Mouse (Mus musculus): ENCODE measurements around the gene Bicral. TPM values are rescaled to one million over a fixed set of nuclear protein-coding genes. Genes with fewer than 3 reads are reported as not detected.

Gene Bicral
- total and polyA plus RNA-seq, 2 experiments from 2014 or later, result 7.0 to 31.6 TPM

DNA sequence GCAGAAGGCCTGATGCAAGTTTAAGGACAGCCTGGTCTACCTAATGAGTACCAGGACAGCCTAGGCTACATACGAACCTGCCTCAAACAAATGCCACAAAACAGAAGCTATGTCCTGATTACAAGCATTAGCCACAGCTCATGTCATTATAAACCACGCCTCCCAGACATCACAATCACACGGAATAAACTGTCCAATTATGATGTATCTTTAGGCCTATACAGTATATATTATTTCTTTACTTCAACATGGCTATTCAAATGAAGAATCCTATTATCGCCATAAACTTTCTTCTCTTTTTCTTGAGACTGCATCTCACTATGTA lies 25.3 kb downstream of the Bicral start:
- ATAC-seq (ENCODE audit: low FRiP score) (no peak), DNase-seq (ENCODE audit: low spot score) (no peak)
- TF ChIP-seq CTCF (IDR thresholded peaks at IDR 0.05), result no peak
- H3K27me3 ChIP-seq (ENCODE audit: insufficient read depth, low read length), result no peaks in the 10 kb centered on the region
- no peak overlapping the region for H3K4me3 ChIP-seq (ENCODE audit: low read depth, low read length)
- no peaks in the 10 kb centered on the region for H3K9me3 ChIP-seq (ENCODE audit: low read length)
- H3K4me1 ChIP-seq (ENCODE audit: insufficient read depth, low read length), result no peaks in the 10 kb centered on the region
- H3K9ac ChIP-seq (replicated peaks; ENCODE audit: low read length, poor library complexity, severe bottlenecking), result no peak overlapping the region
- H3K4me2 ChIP-seq (ENCODE audit: low read depth, low read length, poor library complexity, severe bottlenecking), result no peak overlapping the region
- WGBS, result 93% methylated on average over 4 of the region's 4 CpGs
- peaks cover 12% of the 10 kb centered on the region for H3K36me3 ChIP-seq (ENCODE audit: insufficient read depth, low read length)
- H3K27ac ChIP-seq (ENCODE audit: low read depth, low read length), result no peak overlapping the region

GRCm38 (mm10) chr17:46832101-46832980 lies 25.9 kb downstream of the Bicral start:
- TF ChIP-seq CTCF (IDR thresholded peaks at IDR 0.05), result no peak
- WGBS, result 73% methylated on average over 11 of the region's 11 CpGs
- Histone ChIP-seq H3K4me1 (ENCODE audit: insufficient read depth, low read length) (no peaks in the 10 kb centered on the region), H3K27me3 (ENCODE audit: insufficient read depth, low read length) (no peaks in the 10 kb centered on the region), H3K9ac (replicated peaks; ENCODE audit: low read length, poor library complexity, severe bottlenecking) (no peak overlapping the region; the same call in 1 of the 2 replicates), H3K9me3 (ENCODE audit: low read length) (no peaks in the 10 kb centered on the region), H3K27ac (ENCODE audit: low read depth, low read length) (no peak overlapping the region), H3K4me2 (ENCODE audit: low read depth, low read length, poor library complexity, severe bottlenecking) (no peak overlapping the region), H3K36me3 (ENCODE audit: insufficient read depth, low read length) (peaks cover 17% of the 10 kb centered on the region), H3K4me3 (ENCODE audit: low read depth, low read length) (no peak overlapping the region)
- no peak for ATAC-seq (ENCODE audit: low FRiP score)
- no peak for DNase-seq (ENCODE audit: low spot score)

DNA sequence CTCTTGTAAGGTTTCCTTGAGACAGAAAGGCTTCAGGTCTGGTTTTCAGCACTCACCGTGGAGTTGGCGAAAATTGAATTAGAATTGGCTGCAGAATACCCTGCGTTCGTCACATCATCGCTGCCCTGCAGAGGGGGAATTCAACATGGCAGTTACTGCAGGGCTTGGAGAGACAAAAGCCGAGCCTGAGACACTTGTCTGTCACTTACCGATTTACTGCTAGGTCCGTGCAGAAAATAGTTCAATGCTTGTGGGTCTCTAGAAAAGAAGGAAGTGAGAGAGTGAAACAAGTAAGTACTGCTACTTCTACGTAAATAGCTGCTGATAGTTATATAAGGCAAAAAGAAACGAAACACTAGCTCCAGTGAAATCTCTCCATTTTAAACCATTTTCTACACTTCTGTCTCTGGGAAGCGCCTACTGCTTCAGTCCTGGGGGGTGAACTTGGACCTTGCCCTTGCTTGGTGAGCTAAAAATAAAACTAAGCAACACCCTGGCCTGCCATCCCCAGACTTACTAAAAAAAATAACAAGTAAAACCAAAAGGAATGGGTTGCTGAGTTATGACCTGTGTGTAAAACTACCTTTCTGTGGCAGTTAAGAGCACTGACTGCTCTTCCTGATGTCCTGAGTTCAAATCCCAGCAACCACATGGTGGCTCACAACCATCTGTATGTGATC lies 28.3 kb downstream of the Bicral start:
- no peak for DNase-seq (ENCODE audit: low spot score)
- Histone ChIP-seq H3K9ac (replicated peaks; ENCODE audit: low read length, poor library complexity, severe bottlenecking) (no peak overlapping the region), H3K4me2 (ENCODE audit: low read depth, low read length, poor library complexity, severe bottlenecking) (no peak overlapping the region), H3K4me1 (ENCODE audit: insufficient read depth, low read length) (no peaks in the 10 kb centered on the region), H3K9me3 (ENCODE audit: low read length) (no peaks in the 10 kb centered on the region), H3K27ac (ENCODE audit: low read depth, low read length) (no peak overlapping the region), H3K27me3 (ENCODE audit: insufficient read depth, low read length) (no peaks in the 10 kb centered on the region), H3K4me3 (ENCODE audit: low read depth, low read length) (no peak overlapping the region), H3K36me3 (ENCODE audit: insufficient read depth, low read length) (peaks cover 38% of the 10 kb centered on the region)
- TF ChIP-seq CTCF (IDR thresholded peaks at IDR 0.05), result no peak
- WGBS, result 86% methylated on average over 11 of the region's 11 CpGs
- ATAC-seq (ENCODE audit: low FRiP score), result no peak

GRCm38 (mm10) chr17:46828935-46829334 lies 29.3 kb downstream of the Bicral start:
- Histone ChIP-seq H3K9ac (replicated peaks; ENCODE audit: low read length, poor library complexity, severe bottlenecking) (no peak overlapping the region), H3K36me3 (ENCODE audit: insufficient read depth, low read length) (peaks cover 49% of the 10 kb centered on the region), H3K4me3 (ENCODE audit: low read depth, low read length) (no peak overlapping the region), H3K4me2 (ENCODE audit: low read depth, low read length, poor library complexity, severe bottlenecking) (no peak overlapping the region), H3K27me3 (ENCODE audit: insufficient read depth, low read length) (no peaks in the 10 kb centered on the region), H3K9me3 (ENCODE audit: low read length) (no peaks in the 10 kb centered on the region), H3K4me1 (ENCODE audit: insufficient read depth, low read length) (no peaks in the 10 kb centered on the region), H3K27ac (ENCODE audit: low read depth, low read length) (no peak overlapping the region)
- TF ChIP-seq CTCF (IDR thresholded peaks at IDR 0.05), result no peak
- DNase-seq (ENCODE audit: low spot score) (no peak), ATAC-seq (ENCODE audit: low FRiP score) (no peak)
- WGBS, result 97% methylated on average over 3 of the region's 3 CpGs

- TF ChIP-seq CTCF (IDR thresholded peaks at IDR 0.05), result no peak
- no peaks in the 10 kb centered on the region for H3K4me1 ChIP-seq (ENCODE audit: insufficient read depth, low read length)
- peaks cover 61% of the 10 kb centered on the region for H3K36me3 ChIP-seq (ENCODE audit: insufficient read depth, low read length)
- H3K27me3 ChIP-seq (ENCODE audit: insufficient read depth, low read length), result no peaks in the 10 kb centered on the region
- WGBS, result 92% methylated on average over 8 of the region's 8 CpGs
- no peak for ATAC-seq (ENCODE audit: low FRiP score)
- H3K27ac ChIP-seq (ENCODE audit: low read depth, low read length), result no peak overlapping the region
- no peak for DNase-seq (ENCODE audit: low spot score)
- H3K9ac ChIP-seq (replicated peaks; ENCODE audit: low read length, poor library complexity, severe bottlenecking), result no peak overlapping the region
- no peak overlapping the region for H3K4me2 ChIP-seq (ENCODE audit: low read depth, low read length, poor library complexity, severe bottlenecking)
- H3K4me3 ChIP-seq (ENCODE audit: low read depth, low read length), result no peak overlapping the region
- H3K9me3 ChIP-seq (ENCODE audit: low read length), result no peaks in the 10 kb centered on the region
These were observed 35.2 kb downstream of the Bicral start for GRCm38 (mm10) chr17:46823091-46823490.

DNA sequence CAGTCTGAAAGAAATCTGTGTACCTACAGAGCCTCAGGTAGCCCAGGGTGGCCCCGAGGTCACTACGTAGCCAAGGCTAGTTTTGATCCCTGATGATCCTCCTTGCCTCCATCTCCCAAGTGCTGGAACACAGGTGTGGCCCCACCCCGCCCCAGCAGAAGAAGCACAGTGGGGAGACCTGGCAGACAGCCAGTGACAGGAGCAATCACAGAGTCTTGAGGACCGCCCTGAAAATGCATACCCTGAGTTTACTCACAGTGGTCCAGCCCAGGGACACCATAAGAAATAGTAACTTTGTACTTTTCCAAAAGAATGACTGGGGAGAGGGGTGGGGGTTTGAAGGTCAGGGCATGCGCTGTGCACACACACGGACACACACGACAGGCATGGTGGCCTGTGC lies 37.7 kb downstream of the Bicral start:
- DNase-seq (ENCODE audit: low spot score), result no peak

More for the DNA sequence above, 37.7 kb downstream of the Bicral start:
- 97% methylated on average over 7 of the region's 7 CpGs for WGBS
- H3K9me3 ChIP-seq (ENCODE audit: low read length), result no peaks in the 10 kb centered on the region
- H3K27me3 ChIP-seq (ENCODE audit: insufficient read depth, low read length), result no peaks in the 10 kb centered on the region
- no peak overlapping the region for H3K4me2 ChIP-seq (ENCODE audit: low read depth, low read length, poor library complexity, severe bottlenecking)
- ATAC-seq (ENCODE audit: low FRiP score), result no peak
- H3K9ac ChIP-seq (replicated peaks; ENCODE audit: low read length, poor library complexity, severe bottlenecking), result no peak overlapping the region
- no peak for TF ChIP-seq CTCF (IDR thresholded peaks at IDR 0.05)
- H3K4me1 ChIP-seq (ENCODE audit: insufficient read depth, low read length), result no peaks in the 10 kb centered on the region
- H3K36me3 ChIP-seq (ENCODE audit: insufficient read depth, low read length), result peaks cover 54% of the 10 kb centered on the region
- no peak overlapping the region for H3K4me3 ChIP-seq (ENCODE audit: low read depth, low read length)
- H3K27ac ChIP-seq (ENCODE audit: low read depth, low read length), result no peak overlapping the region
